Mouse (Mus musculus) liver, embryonic 16.5 days (tissue): ENCODE results near the gene Nup98. TPM values are rescaled to one million over a fixed set of nuclear protein-coding genes. Genes with fewer than 3 reads are reported as not detected.

Experiments used
- ATAC-seq: fragments of 200-750 bp; cut with Nextera tagmentation; 2 replicates; pipeline ENCODE4 v1.8.0; 2017; ENCODE audit warnings: low read depth, mild to moderate bottlenecking, moderate number of reproducible peaks, moderate library complexity
- H3K27ac ChIP-seq: fragments of 300-500 bp; sonication (generic); 2 replicates; pipeline ENCODE4 v1.5.1; 2014; ENCODE audit warnings: mild to moderate bottlenecking, low read length
- H3K27me3 ChIP-seq: fragments of 300-500 bp; sonication (generic); 2 replicates; pipeline ENCODE4 v1.6.1; 2014; ENCODE audit warnings: low read depth, low read length, mixed read lengths; ENCODE audit not compliant: control insufficient read depth, insufficient read depth
- H3K36me3 ChIP-seq: fragments of 300-500 bp; sonication (generic); 2 replicates; pipeline ENCODE4 v1.6.1; 2014; ENCODE audit warnings: mild to moderate bottlenecking; ENCODE audit not compliant: control insufficient read depth, insufficient read depth
- H3K4me1 ChIP-seq: fragments of 300-500 bp; sonication (generic); 2 replicates; pipeline ENCODE4 v1.6.1; 2014; ENCODE audit warnings: low read depth, low read length, mixed read lengths; ENCODE audit not compliant: control insufficient read depth
- H3K4me2 ChIP-seq: fragments of 300-500 bp; sonication (generic); 2 replicates; pipeline ENCODE4 v1.6.1; 2014; ENCODE audit warnings: low read depth, low read length, mixed read lengths
- H3K4me3 ChIP-seq: fragments of 300-500 bp; sonication (generic); 2 replicates; pipeline ENCODE4 v1.5.1; 2014; ENCODE audit warnings: low read depth, mild to moderate bottlenecking, low read length
- H3K9ac ChIP-seq: fragments of 300-500 bp; sonication (generic); 2 replicates; pipeline ENCODE4 v1.6.1; 2014; ENCODE audit warnings: low read depth, low read length
- H3K9me3 ChIP-seq: fragments of 300-500 bp; sonication (generic); replicated peaks from 2 replicates; pipeline ENCODE4 v1.6.1; 2016; ENCODE audit warnings: low read length; ENCODE audit not compliant: control insufficient read depth
- WGBS: fragments of 180-500 bp; shearing (Covaris S2); extraction: QIAGEN DNeasy Blood & Tissue Kit; methylation state at CpG from one replicate; pipeline ENCODE4 v1.1.7; 2014; ENCODE audit not compliant: insufficient replicate concordance; 5-methylcytosine and 5-hydroxymethylcytosine counted together
- polyA plus RNA-seq: library from polyadenylated mRNA; unstranded; fragments of >200 nt; fragmentation: Nextera tagmentation; extraction: Ambion mirVana; gene quantifications from 2 replicates; pipeline ENCODE4 v1.2.1, GENCODE M21; 2015

Gene Nup98
- polyA plus RNA-seq: 14.0 and 14.5 TPM in 2 replicates

DNA sequence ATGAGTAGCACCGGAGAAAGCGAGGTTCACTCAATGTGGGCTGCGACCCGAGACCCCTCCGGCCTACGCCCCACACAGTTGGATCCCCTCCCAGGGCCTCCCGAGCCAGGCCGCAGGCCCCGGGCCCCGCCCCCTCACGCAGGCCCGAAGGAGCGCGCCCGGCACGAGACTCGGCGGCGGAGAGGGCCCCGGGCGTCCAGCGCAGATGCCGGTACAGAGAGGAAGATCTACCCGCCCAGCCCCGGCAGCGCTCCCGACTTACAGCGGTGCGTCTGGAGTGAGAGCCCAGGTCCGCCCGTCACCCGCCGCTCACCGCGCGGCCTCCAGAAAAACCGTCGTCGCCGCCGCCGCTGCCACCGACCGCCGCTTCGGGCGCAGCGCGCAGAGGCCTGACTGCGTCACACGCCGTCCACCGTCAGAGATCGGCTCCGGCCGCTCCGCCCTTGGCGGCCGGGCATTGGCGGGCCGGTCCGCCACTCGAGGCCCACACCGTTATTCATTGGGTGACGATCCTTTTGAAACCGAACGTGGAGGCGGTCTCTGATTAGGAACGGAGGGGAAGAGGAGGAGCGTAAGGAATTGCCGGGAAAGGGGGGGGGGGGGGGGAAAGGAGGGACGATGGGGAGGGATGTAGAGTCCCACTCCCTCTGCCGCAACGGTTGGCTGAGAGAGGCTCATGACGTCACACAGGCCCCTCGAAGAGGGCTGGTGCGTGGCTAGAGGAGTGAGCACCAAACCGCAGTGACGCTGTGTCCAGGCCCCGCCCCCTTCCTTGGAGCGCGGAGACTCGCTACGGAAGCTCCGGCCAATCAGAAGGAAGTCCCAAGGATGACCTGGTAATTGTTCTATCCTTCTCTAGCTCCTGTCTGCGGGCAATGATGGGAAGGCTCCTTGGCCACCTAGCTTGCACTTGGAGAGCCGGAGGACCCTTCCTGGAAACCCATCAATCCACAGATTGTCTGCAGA is at the start of gene Nup98, which contains the start of gene Pgap2:
TSS of gene Nup98 (minus strand) at position 421 of the 966 bp plus-strand sequence.
TSS of gene Pgap2 (plus strand) at position 453 of the 966 bp plus-strand sequence.
- Histone ChIP-seq H3K27me3 (no peaks in the 10 kb centered on the region), H3K4me2 (peak within 1 kb of the TSS; percentile 90), H3K36me3 (no peaks in the 10 kb centered on the region), H3K9me3 (no peaks in the 10 kb centered on the region), H3K4me1 (peaks cover 17% of the 10 kb centered on the region), H3K4me3 (peak within 1 kb of the TSS; percentile 76), H3K9ac (peak within 1 kb of the TSS; percentile 89), H3K27ac (peak within 1 kb of the TSS; percentile 90)
- peak; percentile 94 for ATAC-seq
- under 1% methylated on average over 84 of the region's 87 CpGs for WGBS

DNA sequence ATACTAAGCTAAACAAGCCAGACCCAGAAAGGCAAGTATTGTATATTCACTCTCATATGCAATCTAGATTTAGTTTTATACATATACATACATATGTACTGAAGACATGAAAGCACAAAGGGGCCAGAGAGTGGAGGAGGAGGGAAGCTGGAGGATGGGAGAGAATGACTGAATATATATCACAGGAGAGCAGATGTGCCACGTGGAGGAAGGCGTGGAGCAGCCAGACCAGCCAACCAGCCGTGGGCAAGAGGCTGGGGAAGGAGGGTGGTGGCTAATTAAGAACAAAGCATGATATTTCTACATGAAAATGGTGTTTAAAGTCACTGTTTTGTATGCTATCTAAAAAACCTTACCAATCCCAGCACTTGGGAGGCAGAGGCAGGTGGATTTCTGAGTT is 48.8 kb upstream of the Nup98 start:
- Histone ChIP-seq H3K4me1 (peaks cover 9% of the 10 kb centered on the region; the same call in 1 of the 2 replicates), H3K4me2 (no peak overlapping the region), H3K27me3 (no peaks in the 10 kb centered on the region), H3K9me3 (no peaks in the 10 kb centered on the region), H3K4me3 (no peak overlapping the region), H3K9ac (no peak overlapping the region), H3K27ac (no peak overlapping the region), H3K36me3 (no peaks in the 10 kb centered on the region)
- no peak for ATAC-seq
- 48% methylated on average over 3 of the region's 3 CpGs for WGBS

DNA sequence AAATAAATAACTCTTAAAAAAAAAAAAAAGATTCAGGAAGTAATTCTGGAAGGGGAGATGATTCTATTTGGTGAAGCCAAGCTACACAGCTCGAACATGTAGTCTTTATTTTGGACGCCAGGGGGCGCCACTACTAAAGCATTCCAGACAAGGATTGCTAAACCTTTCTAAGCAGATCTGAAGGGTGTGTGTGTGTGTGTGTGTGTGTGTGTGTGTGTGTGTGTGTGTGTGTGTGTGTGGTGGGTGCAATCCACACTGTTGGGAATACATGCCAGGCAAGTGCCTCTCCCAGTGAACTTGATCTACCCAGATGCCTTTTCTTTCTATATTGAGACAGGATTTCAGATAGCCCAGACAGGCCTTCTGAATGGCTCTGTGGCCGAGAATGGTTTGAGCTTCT is 48.2 kb upstream of the Nup98 start:
- no peaks in the 10 kb centered on the region for H3K36me3 ChIP-seq
- H3K9ac ChIP-seq: no peak overlapping the region
- 19% methylated on average over 4 of the region's 4 CpGs for WGBS
- peak; percentile 60 for ATAC-seq
- H3K4me1 ChIP-seq: peaks cover 11% of the 10 kb centered on the region; the same call in 1 of the 2 replicates
- no peak overlapping the region for H3K4me3 ChIP-seq
- no peak overlapping the region for H3K27ac ChIP-seq
- no peak overlapping the region for H3K4me2 ChIP-seq
- H3K9me3 ChIP-seq: no peaks in the 10 kb centered on the region
- H3K27me3 ChIP-seq: no peaks in the 10 kb centered on the region

DNA sequence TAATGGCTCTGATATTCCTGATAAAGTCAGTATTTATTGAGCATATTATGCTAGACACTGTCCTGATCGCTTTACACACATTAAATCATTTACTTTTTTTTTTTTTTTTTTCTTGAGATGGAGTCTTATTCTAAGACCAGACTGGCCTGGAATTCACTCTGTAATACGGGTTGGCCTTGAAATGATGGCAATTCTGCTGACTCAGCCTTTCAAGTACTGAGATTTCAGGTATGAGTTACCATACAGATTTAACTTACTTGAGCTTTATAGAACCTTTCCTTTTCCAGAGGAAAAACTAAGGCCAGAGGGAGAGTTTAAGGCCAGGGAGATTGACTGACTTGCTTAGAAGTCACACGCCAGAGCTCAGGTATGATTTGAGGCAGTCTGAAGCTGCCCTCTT is 46.7 kb upstream of the Nup98 start:
- Histone ChIP-seq H3K27ac (no peak overlapping the region), H3K4me2 (no peak overlapping the region), H3K4me3 (no peak overlapping the region), H3K4me1 (peaks cover 11% of the 10 kb centered on the region), H3K36me3 (no peaks in the 10 kb centered on the region), H3K9ac (no peak overlapping the region), H3K9me3 (no peaks in the 10 kb centered on the region), H3K27me3 (no peaks in the 10 kb centered on the region)
- 74% methylated on average over 3 of the region's 3 CpGs for WGBS
- no peak for ATAC-seq

DNA sequence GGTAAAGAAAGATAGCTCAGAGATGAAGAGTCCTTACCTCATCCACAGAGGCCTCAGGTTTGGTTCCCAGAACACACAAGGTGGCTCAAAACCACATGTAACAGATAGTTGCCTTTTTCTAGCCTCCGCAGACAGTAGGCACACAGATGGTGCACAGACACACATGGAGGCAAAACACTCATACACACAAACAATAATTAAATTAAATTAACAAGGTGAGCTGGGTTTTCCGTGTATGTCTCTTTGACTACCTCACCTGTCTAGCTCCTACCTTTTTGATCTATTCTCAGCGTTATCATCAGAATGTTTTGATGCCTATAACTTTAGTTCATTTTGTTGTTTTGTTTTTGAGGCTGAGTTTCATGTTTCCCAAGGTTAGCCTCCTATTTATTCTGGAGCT is 46.0 kb upstream of the Nup98 start, which contains the start of gene Rhog:
TSS of gene Rhog (minus strand) at position 101 of the 400 bp plus-strand sequence.
- no peaks in the 10 kb centered on the region for H3K27me3 ChIP-seq
- peaks cover 17% of the 10 kb centered on the region for H3K4me1 ChIP-seq
- H3K4me3 ChIP-seq: no peak within 1 kb of the TSS
- no peak within 1 kb of the TSS for H3K4me2 ChIP-seq
- no peaks in the 10 kb centered on the region for H3K9me3 ChIP-seq
- WGBS: 67% methylated on average over 3 of the region's 3 CpGs
- ATAC-seq: no peak
- H3K27ac ChIP-seq: no peak within 1 kb of the TSS
- H3K9ac ChIP-seq: no peak within 1 kb of the TSS
- H3K36me3 ChIP-seq: no peaks in the 10 kb centered on the region

DNA sequence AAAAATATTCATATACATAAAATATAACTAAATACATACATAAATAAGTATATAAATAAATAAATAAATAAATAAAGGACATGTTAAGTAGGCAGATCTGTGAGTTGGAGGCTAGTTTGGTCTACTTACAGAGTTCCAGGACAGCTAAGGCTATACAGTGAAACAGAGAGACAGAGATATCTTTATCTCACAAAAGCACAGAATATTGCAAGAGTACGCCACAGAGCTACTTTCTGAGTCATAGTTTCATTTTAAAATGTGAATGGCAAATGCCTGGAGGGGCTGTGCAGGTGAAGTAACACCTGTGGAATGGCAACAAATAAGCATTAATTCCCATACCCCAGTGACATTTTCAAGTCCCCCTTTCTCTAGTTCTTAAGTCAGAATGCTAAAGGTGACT is 43.7 kb upstream of the Nup98 start:
- Histone ChIP-seq H3K27ac (peak overlapping the region; percentile 10; the same call in 1 of the 2 replicates), H3K27me3 (no peaks in the 10 kb centered on the region), H3K9ac (peak overlapping the region; percentile 29; the same call in 1 of the 2 replicates), H3K4me3 (0 out of 2 replicates have a peak overlapping the region, but pooled peaks have one; percentile 5), H3K9me3 (no peaks in the 10 kb centered on the region), H3K36me3 (no peaks in the 10 kb centered on the region), H3K4me1 (peaks cover 18% of the 10 kb centered on the region), H3K4me2 (peak overlapping the region; percentile 46; the same call in 1 of the 2 replicates)
- 29% methylated on average over 1 of the region's 1 CpGs for WGBS
- ATAC-seq: no peak

DNA sequence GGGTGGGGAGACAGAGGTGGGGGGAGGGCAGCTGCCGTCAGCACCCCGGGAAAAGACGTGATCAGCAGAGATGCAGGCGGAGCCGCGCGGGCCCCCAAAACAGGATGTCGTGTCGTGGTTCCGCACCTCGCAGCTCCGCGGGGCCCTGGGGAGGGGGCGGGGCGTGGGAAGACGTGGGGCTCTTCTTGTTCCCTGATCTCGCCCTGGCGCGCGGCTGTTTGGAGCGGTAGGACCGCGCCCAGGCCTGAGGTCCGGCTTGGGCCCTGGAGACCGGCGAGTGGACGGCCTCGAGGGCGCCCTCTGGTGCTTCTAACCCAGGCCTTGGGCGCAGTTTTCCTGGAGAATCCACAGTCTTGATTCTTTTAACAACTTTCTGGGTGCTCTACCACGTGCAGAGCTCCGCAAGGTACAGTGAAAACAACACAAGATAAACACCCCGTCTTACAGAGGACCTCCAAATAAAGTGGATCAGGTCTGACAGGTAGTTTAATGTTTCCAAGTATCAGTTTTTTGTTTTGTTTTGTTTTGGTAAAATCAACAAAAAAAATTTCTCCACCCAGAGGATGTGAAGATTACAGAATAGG is 40.7 kb upstream of the Nup98 start:
- H3K36me3 ChIP-seq: no peaks in the 10 kb centered on the region
- H3K27ac ChIP-seq: peak overlapping the region; percentile 99
- under 1% methylated on average over 33 of the region's 33 CpGs for WGBS
- H3K27me3 ChIP-seq: no peaks in the 10 kb centered on the region
- H3K4me2 ChIP-seq: peak overlapping the region; percentile 99
- H3K9me3 ChIP-seq: no peaks in the 10 kb centered on the region
- peak overlapping the region; percentile 98 for H3K9ac ChIP-seq
- peak; percentile 74 for ATAC-seq
- peak overlapping the region; percentile 97 for H3K4me3 ChIP-seq
- H3K4me1 ChIP-seq: peaks cover 45% of the 10 kb centered on the region

DNA sequence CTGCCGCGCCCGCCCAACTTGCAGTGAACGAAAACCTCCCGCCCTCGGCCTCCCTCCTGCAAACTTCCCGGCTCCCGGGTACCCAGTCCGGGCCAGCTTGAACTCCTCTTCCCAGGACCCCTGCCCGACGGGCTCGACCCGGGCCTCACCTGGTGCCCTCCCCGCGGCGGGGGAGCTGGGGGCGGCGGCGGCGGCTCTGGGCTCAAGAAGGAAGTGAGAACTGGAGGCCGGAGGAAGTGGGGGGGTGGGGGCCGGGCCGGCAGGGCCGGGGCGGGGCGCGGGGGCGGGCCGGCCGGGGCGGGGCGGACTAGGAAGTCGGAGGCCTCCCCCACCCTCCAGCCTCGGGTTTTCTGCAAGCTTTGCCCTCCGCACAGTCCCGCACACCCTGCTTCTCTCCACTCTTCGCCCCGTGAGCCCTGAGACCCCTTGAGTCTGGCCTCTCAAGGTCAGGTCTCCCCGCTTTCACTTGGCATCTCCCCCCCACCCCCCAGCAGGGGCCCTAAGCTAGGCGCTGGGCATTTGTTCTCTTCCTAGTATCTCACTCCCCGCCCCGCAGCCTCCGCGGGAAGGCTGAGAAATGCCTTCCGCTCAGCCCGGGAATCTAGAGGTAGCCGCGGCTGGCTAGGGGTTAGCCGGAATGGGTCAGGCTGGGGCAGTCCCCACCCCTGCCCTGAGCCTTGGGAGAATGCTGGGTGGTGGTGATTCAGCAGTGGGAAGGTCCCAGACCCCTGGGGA is 40.1 kb upstream of the Nup98 start:
- peak overlapping the region; percentile 99 for H3K4me2 ChIP-seq
- H3K4me3 ChIP-seq: peak overlapping the region; percentile 97
- 0% methylated on average over 35 of the region's 49 CpGs for WGBS
- peak; percentile 80 for ATAC-seq
- peaks cover 52% of the 10 kb centered on the region for H3K4me1 ChIP-seq
- no peaks in the 10 kb centered on the region for H3K36me3 ChIP-seq
- H3K9me3 ChIP-seq: no peaks in the 10 kb centered on the region
- H3K27me3 ChIP-seq: no peaks in the 10 kb centered on the region
- peak overlapping the region; percentile 99 for H3K27ac ChIP-seq
- H3K9ac ChIP-seq: peak overlapping the region; percentile 98
